Mouse (Mus musculus) c-Kit-positive CD71-positive TER-119-negative erythroid progenitor cells, embryonic 14.5 days (primary cell): ENCODE measurements around the gene Emp1.

ENCODE experiments used
- DNase-seq: peaks from one replicate; pipeline ENCODE4 v3.0.0-alpha.2; 2013; ENCODE audit warnings: low read depth

Emp1 gene

GRCm38 (mm10) chr6:135364041-135364745, 1.8 kb downstream of the Emp1 start:
- no peak for DNase-seq

- DNase-seq = no peak
Measured at GRCm38 (mm10) chr6:135364891-135365301, 2.6 kb downstream of the Emp1 start.

GRCm38 (mm10) chr6:135365614-135366013, 3.3 kb downstream of the Emp1 start:
- no peak for DNase-seq

- no peak for DNase-seq
Measured at GRCm38 (mm10) chr6:135368230-135368629, 5.9 kb downstream of the Emp1 start.

GRCm38 (mm10) chr6:135369551-135369968, 7.2 kb downstream of the Emp1 start:
- DNase-seq = no peak

- DNase-seq = no peak
Measured at GRCm38 (mm10) chr6:135370954-135371353, 8.6 kb downstream of the Emp1 start.

GRCm38 (mm10) chr6:135373357-135373756, 11.0 kb downstream of the Emp1 start:
- no peak for DNase-seq

GRCm38 (mm10) chr6:135375818-135376217, 13.5 kb downstream of the Emp1 start:
- no peak for DNase-seq

- no peak for DNase-seq
Measured at GRCm38 (mm10) chr6:135376248-135376647, 13.9 kb downstream of the Emp1 start.

GRCm38 (mm10) chr6:135377583-135378319, 15.4 kb downstream of the Emp1 start:
- DNase-seq = peak; percentile 57

- DNase-seq = no peak
Measured at GRCm38 (mm10) chr6:135383919-135384318, 21.6 kb downstream of the Emp1 start.

GRCm38 (mm10) chr6:135385738-135386459, 23.6 kb downstream of the Emp1 start:
- no peak for DNase-seq

- no peak for DNase-seq
Measured at GRCm38 (mm10) chr6:135387653-135388052, 25.3 kb downstream of the Emp1 start.

- no peak for DNase-seq
Measured at GRCm38 (mm10) chr6:135388711-135389110, 26.4 kb downstream of the Emp1 start.

- DNase-seq = no peak
Measured at GRCm38 (mm10) chr6:135390398-135390797, 28.1 kb downstream of the Emp1 start.

- no peak for DNase-seq
Measured at GRCm38 (mm10) chr6:135395375-135395774, 33.0 kb downstream of the Emp1 start.

GRCm38 (mm10) chr6:135397089-135397488, 34.7 kb downstream of the Emp1 start:
- no peak for DNase-seq

GRCm38 (mm10) chr6:135397788-135398187, 35.4 kb downstream of the Emp1 start:
- DNase-seq = no peak

- no peak for DNase-seq
Measured at GRCm38 (mm10) chr6:135398801-135399200, 36.5 kb downstream of the Emp1 start.

GRCm38 (mm10) chr6:135400306-135400705, 38.0 kb downstream of the Emp1 start:
- DNase-seq = peak; percentile 56

GRCm38 (mm10) chr6:135405093-135405492, 42.7 kb downstream of the Emp1 start:
- DNase-seq = peak; percentile 34

GRCm38 (mm10) chr6:135407323-135407722, 45.0 kb downstream of the Emp1 start:
- no peak for DNase-seq
